Mouse (Mus musculus) cerebellum, adult 11-12 months (tissue): Measurements from ENCODE around the gene Crk.

Experiments used
- DNase-seq: peaks from one replicate; pipeline ENCODE4 v3.0.0; 2022

Crk gene

GRCm38 (mm10) chr11:75741615-75742014 is 62.6 kb downstream of the Crk start:
- no peak for DNase-seq

GRCm38 (mm10) chr11:75744761-75745160 is 65.7 kb downstream of the Crk start:
- DNase-seq: no peak

- no peak for DNase-seq
Measured at GRCm38 (mm10) chr11:75750537-75750936, 71.5 kb downstream of the Crk start.

GRCm38 (mm10) chr11:75751082-75751481 is 72.0 kb downstream of the Crk start:
- DNase-seq: no peak
